Mouse (Mus musculus) bone marrow, adult 2 months (tissue): ENCODE results near the gene Hes7.

ENCODE experiments used
- CTCF ChIP-seq: fragments of 200-500 bp; IDR thresholded peaks from 2 replicates; pipeline ENCODE4 v1.5.1; 2011; ENCODE audit warnings: low read length, control low read depth; ENCODE audit not compliant: control insufficient read depth, insufficient read depth
- POLR2A ChIP-seq: fragments of 200-500 bp; IDR thresholded peaks from 2 replicates; pipeline ENCODE4 v1.6.1; 2011; ENCODE audit warnings: low read depth, mild to moderate bottlenecking, control low read depth, low read length, borderline replicate concordance; ENCODE audit not compliant: control insufficient read depth

DNA sequence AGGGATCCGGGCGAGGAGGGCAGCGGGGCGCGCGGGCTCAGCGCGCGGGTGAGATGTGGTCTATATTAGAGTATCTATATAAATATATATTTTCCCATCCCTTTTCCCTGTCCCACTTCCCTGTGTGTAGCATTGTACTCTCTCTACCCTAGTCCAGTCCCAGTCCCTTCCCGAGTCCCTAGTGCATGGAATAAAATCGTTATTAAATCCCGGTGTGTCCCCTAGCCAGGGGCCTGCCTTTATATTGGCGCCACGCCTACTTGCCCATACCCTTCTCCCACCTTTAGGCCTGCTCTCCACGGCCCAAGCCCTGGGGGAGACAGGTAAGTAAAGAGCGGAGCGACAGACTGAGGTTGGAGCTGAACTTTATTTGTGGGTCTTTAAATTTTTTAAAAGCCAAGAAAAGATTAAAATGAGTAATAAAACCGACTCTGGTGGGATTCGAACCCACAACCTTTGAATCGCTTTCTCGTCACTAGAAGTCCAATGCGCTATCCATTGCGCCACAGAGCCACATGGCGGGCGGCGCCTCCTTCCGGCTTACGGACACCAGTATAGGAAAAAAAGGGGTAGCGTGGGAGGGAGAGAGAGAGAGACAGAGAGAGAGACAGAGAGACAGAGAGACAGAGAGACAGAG lies 3.0 kb downstream of the Hes7 start:
- TF ChIP-seq CTCF (no peak), POLR2A (no peak)
